ENCODE assay signal across 23 mouse cellular contexts in the genomic region with DNA sequence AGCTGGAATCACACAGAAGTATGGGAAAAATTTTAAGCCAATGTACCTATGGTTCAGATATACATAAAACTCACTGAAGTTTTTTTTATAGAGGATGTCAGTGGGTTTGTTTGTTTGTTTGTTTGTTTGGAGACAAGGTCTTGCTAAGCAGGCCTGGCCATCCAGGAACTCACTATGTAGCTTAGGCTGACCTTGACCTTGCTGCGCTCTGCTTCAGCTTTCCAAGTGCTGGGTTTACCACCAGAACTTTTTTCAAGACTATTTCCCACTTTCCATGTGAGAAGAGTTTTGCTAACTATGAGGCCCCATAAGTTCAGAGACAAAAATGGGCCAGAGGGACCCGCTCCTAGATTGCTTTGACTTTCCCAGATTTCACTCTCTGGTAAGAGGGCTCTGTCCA. TPM values are rescaled to one million over a fixed set of nuclear protein-coding genes. Genes with fewer than 3 reads are reported as not detected.
"Had no signal": no experiment of that assay in that cellular context is flagged by ENCODE, and none has a peak within 500 bp of the region (broad histone marks: within the 10 kb centered on the region; RNA-seq: fewer than 3 reads in every experiment).

No protein-coding gene starts in this region.

- H3K27ac ChIP-seq: liver, embryonic 15.5 days; lung, embryonic 15.5 days; midbrain, embryonic 12.5 days; neural tube, embryonic 13.5 days; neural tube, embryonic 15.5 days; stomach, embryonic 15.5 days; stomach, postnatal 0 days had no signal

- DNase-seq: liver, postnatal 0 days; lung, adult 2 months; lung, postnatal 4 days; midbrain, embryonic 14.5 days; right cerebral cortex, postnatal 14 days; thymus, adult 2 months; thymus, postnatal 25 days; thymus, postnatal 4 days had no signal

- H3K4me1 ChIP-seq: liver, embryonic 15.5 days; neural tube, embryonic 15.5 days; stomach, embryonic 15.5 days had no signal

- H3K9ac ChIP-seq: liver, embryonic 15.5 days; liver, postnatal 0 days; lung, embryonic 15.5 days; midbrain, embryonic 12.5 days; neural tube, embryonic 13.5 days; neural tube, embryonic 15.5 days; stomach, embryonic 15.5 days had no signal

- H3K4me2 ChIP-seq: liver, embryonic 15.5 days; lung, embryonic 15.5 days; midbrain, embryonic 12.5 days; neural tube, embryonic 13.5 days; neural tube, embryonic 15.5 days; stomach, embryonic 15.5 days had no signal

- ATAC-seq: liver, postnatal 0 days; lung, postnatal 0 days; midbrain, embryonic 16.5 days had no signal

- H3K9me3 ChIP-seq: liver, embryonic 15.5 days; lung, embryonic 15.5 days; midbrain, embryonic 12.5 days; neural tube, embryonic 13.5 days; neural tube, embryonic 15.5 days; stomach, embryonic 15.5 days had no signal

- H3K4me3 ChIP-seq: liver, embryonic 15.5 days; lung, embryonic 15.5 days; midbrain, embryonic 12.5 days; myocyte; neural tube, embryonic 13.5 days; neural tube, embryonic 15.5 days; stomach, embryonic 15.5 days had no signal

- H3K27me3 ChIP-seq: liver, embryonic 15.5 days; lung, embryonic 15.5 days; midbrain, embryonic 12.5 days; neural tube, embryonic 13.5 days; neural tube, embryonic 15.5 days; stomach, embryonic 15.5 days had no signal

- H3K36me3 ChIP-seq: liver, embryonic 15.5 days; lung, embryonic 15.5 days; midbrain, embryonic 12.5 days; neural tube, embryonic 13.5 days; neural tube, embryonic 15.5 days; stomach, embryonic 15.5 days had no signal

RNA-seq across cellular contexts. Expression of a gene that starts 23.9 kb away (rescaled TPM):
- total RNA-seq: megakaryocyte, adult 5-6 weeks; megakaryocyte-erythroid progenitor cell, adult 5-6 weeks had no signal
- polyA plus RNA-seq: liver, embryonic 15.5 days; liver, postnatal 0 days; lung, adult 2 months; lung, embryonic 15.5 days; lung, postnatal 0 days; midbrain, embryonic 12.5 days; midbrain, embryonic 14.5 days; midbrain, embryonic 16.5 days; myocyte; neural tube, embryonic 11.5 days; neural tube, embryonic 13.5 days; neural tube, embryonic 15.5 days; spleen, adult 2 months; stomach, embryonic 15.5 days; stomach, postnatal 0 days; thymus, adult 2 months; urinary bladder, adult 2 months had no signal
